ENCODE assay signal across 9 mouse cellular contexts in genomic region chr11:30799496-30799895, GRCm38 (mm10). TPM values are rescaled to one million over a fixed set of nuclear protein-coding genes. Genes with fewer than 3 reads are reported as not detected.
DNase-seq lines count a peak whose midpoint lies in the region; ATAC-seq and TF ChIP-seq lines count a peak whose summit lies in the region.
"Had no signal": no experiment of that assay in that cellular context is flagged by ENCODE, and none has a peak within 500 bp of the region (broad histone marks: within the 10 kb centered on the region; RNA-seq: fewer than 3 reads in every experiment).

No protein-coding gene starts in this region.

- peak; percentile 59 for DNase-seq in hindbrain, embryonic 11.5 days (ENCODE audit: low spot score)
- DNase-seq in CD8-positive naive resting alpha-beta T cell, adult 2 months (ENCODE audit: low read depth in 2 of 2, low spot score in 2 of 2), result peak; percentile 11 to 36
- DNase-seq in heart, postnatal 0 days (ENCODE audit: low spot score), result peak; percentile 67
- DNase-seq in lung, adult 18-20 months, result peak; percentile 26 to 36
- peak; percentile 20 to 38 for DNase-seq in spleen, postnatal 36 days (ENCODE audit: low spot score in 2 of 2)
- no peak for DNase-seq in frontal cortex, postnatal 36 days (ENCODE audit: low spot score in 2 of 2)

- peak; percentile 74 for TF ChIP-seq CTCF in bone marrow, adult 2 months (IDR thresholded peaks at IDR 0.05; ENCODE audit: control insufficient read depth, insufficient read depth, low read length)
- peak; percentile 76 for TF ChIP-seq CTCF in heart, postnatal 0 days (IDR thresholded peaks at IDR 0.05; ENCODE audit: low read depth)

- no peaks in the 10 kb centered on the region for H3K9me3 ChIP-seq in hindbrain, embryonic 11.5 days (ENCODE audit: control insufficient read depth, low read length)
- H3K9me3 ChIP-seq in hindbrain, embryonic 16.5 days (ENCODE audit: control insufficient read depth, low read length), result no peaks in the 10 kb centered on the region
- H3K9me3 ChIP-seq in heart, postnatal 0 days (replicated peaks; ENCODE audit: control insufficient read depth, low read length), result no peaks in the 10 kb centered on the region
- H3K9me3 ChIP-seq: neural tube, embryonic 13.5 days had no signal

- TF ChIP-seq EP300 in heart, postnatal 0 days (IDR thresholded peaks at IDR 0.05; ENCODE audit: low read depth), result no peak

- H3K36me3 ChIP-seq in hindbrain, embryonic 11.5 days (ENCODE audit: control insufficient read depth, insufficient read depth, low read length), result no peaks in the 10 kb centered on the region
- H3K36me3 ChIP-seq in hindbrain, embryonic 16.5 days (ENCODE audit: control insufficient read depth, insufficient read depth, low read length), result no peaks in the 10 kb centered on the region; the same call in 1 of the 2 replicates
- peaks cover 5% of the 10 kb centered on the region; the same call in 1 of the 2 replicates for H3K36me3 ChIP-seq in heart, postnatal 0 days (replicated peaks; ENCODE audit: control insufficient read depth, insufficient read depth, low read length)

- H3K27ac ChIP-seq in hindbrain, embryonic 11.5 days (ENCODE audit: low read depth, low read length), result no peak overlapping the region
- no peak overlapping the region for H3K27ac ChIP-seq in hindbrain, embryonic 16.5 days (ENCODE audit: low read depth, low read length)
- H3K27ac ChIP-seq in bone marrow, adult 2 months (ENCODE audit: control insufficient read depth, insufficient read depth, low read depth, low read length, poor library complexity), result no peak overlapping the region
- no peak overlapping the region for H3K27ac ChIP-seq in heart, postnatal 0 days (ENCODE audit: low read depth)
- H3K27ac ChIP-seq: neural tube, embryonic 13.5 days had no signal

- H3K4me3 ChIP-seq in hindbrain, embryonic 11.5 days (ENCODE audit: low read depth, low read length), result no peak overlapping the region
- no peak overlapping the region for H3K4me3 ChIP-seq in hindbrain, embryonic 16.5 days (ENCODE audit: low read length)
- no peak overlapping the region for H3K4me3 ChIP-seq in bone marrow, adult 2 months (replicated peaks; ENCODE audit: control insufficient read depth, low read depth, low read length)
- no peak overlapping the region for H3K4me3 ChIP-seq in heart, postnatal 0 days (ENCODE audit: low read depth, low read length)
- H3K4me3 ChIP-seq: neural tube, embryonic 13.5 days had no signal

- no peak for ATAC-seq in hindbrain, embryonic 11.5 days (ENCODE audit: low FRiP score)
- ATAC-seq in hindbrain, embryonic 16.5 days, result no peak
- peak; percentile 60; the same call in 1 of the 2 replicates for ATAC-seq in heart, postnatal 0 days (ENCODE audit: insufficient read depth, low read depth)

- no peak overlapping the region for H3K4me2 ChIP-seq in hindbrain, embryonic 11.5 days (replicated peaks; ENCODE audit: low read depth, low read length)
- no peak overlapping the region for H3K4me2 ChIP-seq in hindbrain, embryonic 16.5 days (ENCODE audit: low read length)
- no peak overlapping the region for H3K4me2 ChIP-seq in heart, postnatal 0 days (ENCODE audit: low read depth, low read length)
- H3K4me2 ChIP-seq: neural tube, embryonic 13.5 days had no signal

- WGBS in hindbrain, embryonic 11.5 days, result 60% methylated on average over 1 of the region's 1 CpGs
- WGBS in hindbrain, embryonic 16.5 days, result 74% methylated on average over 1 of the region's 1 CpGs
- 66% methylated on average over 1 of the region's 1 CpGs for WGBS in bone marrow, adult 2 months
- 75% methylated on average over 1 of the region's 1 CpGs for WGBS in heart, postnatal 0 days

- H3K9ac ChIP-seq in hindbrain, embryonic 11.5 days (ENCODE audit: low read depth, low read length), result no peak overlapping the region
- no peak overlapping the region for H3K9ac ChIP-seq in hindbrain, embryonic 16.5 days (ENCODE audit: low read depth, low read length)
- H3K9ac ChIP-seq in heart, postnatal 0 days (replicated peaks; ENCODE audit: low read depth, low read length), result no peak overlapping the region
- H3K9ac ChIP-seq: neural tube, embryonic 13.5 days had no signal

- H3K4me1 ChIP-seq in hindbrain, embryonic 11.5 days (replicated peaks; ENCODE audit: control insufficient read depth, insufficient read depth, low read length), result no peaks in the 10 kb centered on the region
- no peaks in the 10 kb centered on the region for H3K4me1 ChIP-seq in hindbrain, embryonic 16.5 days (ENCODE audit: control insufficient read depth, insufficient read depth, low read depth, low read length)
- H3K4me1 ChIP-seq in bone marrow, adult 2 months (ENCODE audit: control insufficient read depth, insufficient read depth, low read length), result no peaks in the 10 kb centered on the region
- H3K4me1 ChIP-seq in heart, postnatal 0 days (ENCODE audit: control insufficient read depth, insufficient read depth), result no peaks in the 10 kb centered on the region
- H3K4me1 ChIP-seq: neural tube, embryonic 13.5 days had no signal

- no peak for TF ChIP-seq POLR2A in bone marrow, adult 2 months (IDR thresholded peaks at IDR 0.05; ENCODE audit: borderline replicate concordance, control insufficient read depth, low read depth, low read length)

- no peaks in the 10 kb centered on the region for H3K27me3 ChIP-seq in hindbrain, embryonic 11.5 days (ENCODE audit: control insufficient read depth, insufficient read depth, low read length)
- no peaks in the 10 kb centered on the region for H3K27me3 ChIP-seq in hindbrain, embryonic 16.5 days (replicated peaks; ENCODE audit: control insufficient read depth, insufficient read depth, low read length)
- H3K27me3 ChIP-seq in heart, postnatal 0 days (ENCODE audit: control insufficient read depth, insufficient read depth, low read length), result no peaks in the 10 kb centered on the region
- H3K27me3 ChIP-seq: neural tube, embryonic 13.5 days had no signal

RNA-seq across cellular contexts. Expression of gene Psme4, which starts 28.0 kb away (rescaled TPM):
- polyA plus RNA-seq in hindbrain, embryonic 11.5 days (2014; fragmentation: Nextera tagmentation; extraction: Ambion mirVana), result 36.8 and 48.5 TPM in 2 replicates
- 10.7 and 11.0 TPM in 2 replicates for polyA plus RNA-seq in hindbrain, embryonic 16.5 days (2015; fragmentation: Nextera tagmentation; extraction: Ambion mirVana)
- 12.3 and 28.5 TPM in 2 replicates for polyA plus RNA-seq in bone marrow, adult 2 months (2011; ENCODE audit: insufficient read depth, insufficient read length, low replicate concordance, missing spikeins)
- 43.2 and 59.8 TPM in 2 replicates for total RNA-seq in heart, postnatal 0 days (2014; rRNA removed; ENCODE audit: low replicate concordance)
- 10.6 and 12.0 TPM in 2 replicates for polyA plus RNA-seq in heart, postnatal 0 days (2015; fragmentation: Nextera tagmentation; extraction: Ambion mirVana)

Comparison
In these comparisons a context has a peak if more than half of its experiments do, and no peak if none do; other contexts are left out.
1. DNase-seq: peak in hindbrain, embryonic 11.5 days (single experiment), CD8-positive naive resting alpha-beta T cell, adult 2 months (2 of 2), heart, postnatal 0 days (single experiment), lung, adult 18-20 months (2 of 2) and spleen, postnatal 36 days (2 of 2); none in frontal cortex, postnatal 36 days (0 of 2).